Mouse (Mus musculus) CH12.LX (cell line): ENCODE measurements at regions not wholly inside any gene's neighbourhood (a gene's known extent, or its start where the extent isn't known, plus 50 kb on each side); places are given as distances from the start of the nearest gene placed in this dataset.

Experiments
- DNase-seq: peaks from one replicate; pipeline ENCODE4 v3.0.0-alpha.2; 2013; ENCODE audit errors: extremely low read depth
- H3K27ac ChIP-seq: 2 replicates; pipeline ENCODE4 v1.5.1; 2012; ENCODE audit warnings: low read depth, mild to moderate bottlenecking, control low read depth, moderate library complexity; ENCODE audit not compliant: insufficient read depth
- H3K27me3 ChIP-seq: replicated peaks from 2 replicates; pipeline ENCODE3; 2012; ENCODE audit warnings: inconsistent platforms
- H3K36me3 ChIP-seq, 2 experiments: replicated peaks in 1 of 2; 2 replicates each; pipeline versions ENCODE3 to v1.6.1; 2012; ENCODE audit warnings: inconsistent platforms in 1 of 2, low read length in 1 of 2, mild to moderate bottlenecking in 1 of 2, mixed read lengths in 1 of 2, moderate library complexity in 1 of 2; ENCODE audit not compliant: control insufficient read depth in 1 of 2, insufficient read depth in 1 of 2
- H3K4me1 ChIP-seq, 2 experiments: 2 replicates each; pipeline ENCODE4 v1.6.1; 2012; ENCODE audit warnings: inconsistent platforms in 1 of 2, moderate library complexity in 1 of 2; ENCODE audit not compliant: insufficient read depth in 2 of 2, control insufficient read depth in 1 of 2
- H3K4me2 ChIP-seq: 2 replicates; pipeline ENCODE4 v1.6.1; 2012; ENCODE audit warnings: low read depth, mild to moderate bottlenecking, control low read depth; ENCODE audit not compliant: poor library complexity, insufficient read depth, severe bottlenecking
- H3K4me3 ChIP-seq, 3 experiments: fragments of 150-350 bp in 1 of 3; sonication (generic) in 1 of 3; replicated peaks in 1 of 3; 2 replicates each; pipeline versions ENCODE3 to v1.5.1; 2011 to 2012; ENCODE audit warnings: low read depth in 2 of 3, low read length in 2 of 3, mild to moderate bottlenecking in 2 of 3, moderate library complexity in 2 of 3, control low read depth in 1 of 3, improper control_type of control experiment in 1 of 3, inconsistent platforms in 1 of 3, mixed read lengths in 1 of 3; ENCODE audit not compliant: poor library complexity in 1 of 3
- H3K79me2 ChIP-seq: replicated peaks from 2 replicates; pipeline ENCODE4 v1.6.1; 2012; ENCODE audit warnings: mild to moderate bottlenecking, moderate library complexity; ENCODE audit not compliant: control insufficient read depth, poor library complexity, insufficient read depth, severe bottlenecking; ENCODE audit errors: extremely low read depth
- H3K9ac ChIP-seq: 2 replicates; pipeline ENCODE4 v1.6.1; 2012; ENCODE audit warnings: low read depth, mild to moderate bottlenecking, control low read depth, moderate library complexity; ENCODE audit not compliant: insufficient read depth
- H3K9me3 ChIP-seq: replicated peaks from 2 replicates; pipeline ENCODE3; 2012; ENCODE audit warnings: low read length, inconsistent platforms, mixed read lengths
- CHD1 ChIP-seq: IDR thresholded peaks from 2 replicates; pipeline ENCODE4 v1.6.1; 2012; ENCODE audit warnings: low read depth, low read length, improper control_type of control experiment, inconsistent platforms
- CHD2 ChIP-seq: IDR thresholded peaks from 2 replicates; pipeline ENCODE4 v1.6.1; 2011; ENCODE audit warnings: low read length, improper control_type of control experiment
- CTCF ChIP-seq, 2 experiments: IDR thresholded peaks in 1 of 2; conservative IDR thresholded peaks in 1 of 2; 2 replicates each; pipeline ENCODE4 v1.5.1; 2011 to 2012; ENCODE audit warnings: low read depth in 2 of 2, low read length in 2 of 2, improper control_type of control experiment in 1 of 2, inconsistent platforms in 1 of 2, mild to moderate bottlenecking in 1 of 2, moderate library complexity in 1 of 2
- EP300 ChIP-seq: IDR thresholded peaks from 2 replicates; pipeline ENCODE4 v1.6.1; 2011; ENCODE audit warnings: low read length, improper control_type of control experiment
- ETS1 ChIP-seq: conservative IDR thresholded peaks from 2 replicates; pipeline ENCODE4 v1.6.1; 2012; ENCODE audit warnings: low read depth, mild to moderate bottlenecking, inconsistent platforms, low read length, improper control_type of control experiment, moderate library complexity
- GABPA ChIP-seq: IDR thresholded peaks from 2 replicates; pipeline ENCODE4 v1.6.1; 2012; ENCODE audit warnings: low read depth, low read length, improper control_type of control experiment, inconsistent platforms; ENCODE audit not compliant: insufficient replicate concordance
- HCFC1 ChIP-seq: IDR thresholded peaks from 2 replicates; pipeline ENCODE4 v1.6.1; 2012; ENCODE audit warnings: low read depth, mild to moderate bottlenecking, inconsistent platforms, low read length, improper control_type of control experiment
- IRF4 ChIP-seq: IDR thresholded peaks from 2 replicates; pipeline ENCODE4 v1.6.1; 2014; ENCODE audit warnings: low read depth, mild to moderate bottlenecking, inconsistent platforms, low read length, improper control_type of control experiment
- JUN ChIP-seq: IDR thresholded peaks from 2 replicates; pipeline ENCODE4 v1.6.1; 2011; ENCODE audit warnings: low read depth, mild to moderate bottlenecking, low read length, improper control_type of control experiment, moderate library complexity; ENCODE audit not compliant: insufficient read depth
- MEF2A ChIP-seq: IDR thresholded peaks from 2 replicates; pipeline ENCODE4 v1.6.1; 2014; ENCODE audit warnings: low read depth, mild to moderate bottlenecking, inconsistent platforms, low read length, improper control_type of control experiment, borderline replicate concordance
- POLR2AphosphoS2 ChIP-seq: IDR thresholded peaks from 2 replicates; pipeline ENCODE4 v1.6.1; 2011; ENCODE audit warnings: low read depth, low read length, improper control_type of control experiment
- RAD21 ChIP-seq: IDR thresholded peaks from 2 replicates; pipeline ENCODE4 v1.6.1; 2011; ENCODE audit warnings: low read depth, mild to moderate bottlenecking, low read length, improper control_type of control experiment, moderate library complexity
- RCOR1 ChIP-seq: conservative IDR thresholded peaks from 2 replicates; pipeline ENCODE4 v1.6.1; 2012; ENCODE audit warnings: low read depth, mild to moderate bottlenecking, inconsistent platforms, low read length, improper control_type of control experiment
- SIN3A ChIP-seq: IDR thresholded peaks from 2 replicates; pipeline ENCODE4 v1.6.1; 2012; ENCODE audit warnings: low read length, improper control_type of control experiment, inconsistent platforms
- TBP ChIP-seq: conservative IDR thresholded peaks from 2 replicates; pipeline ENCODE4 v1.6.1; 2011; ENCODE audit warnings: low read depth, low read length, improper control_type of control experiment
- TCF12 ChIP-seq: IDR thresholded peaks from 2 replicates; pipeline ENCODE4 v1.6.1; 2014; ENCODE audit warnings: low read depth, mild to moderate bottlenecking, inconsistent platforms, low read length, improper control_type of control experiment
- USF2 ChIP-seq: conservative IDR thresholded peaks from 2 replicates; pipeline ENCODE4 v1.6.1; 2011; ENCODE audit warnings: low read depth, low read length, improper control_type of control experiment
- ZC3H11A ChIP-seq: IDR thresholded peaks from 2 replicates; pipeline ENCODE4 v1.6.1; 2012; ENCODE audit warnings: low read depth, mild to moderate bottlenecking, inconsistent platforms, low read length, improper control_type of control experiment
- ZNF384 ChIP-seq: IDR thresholded peaks from 2 replicates; pipeline ENCODE4 v1.6.1; 2012; ENCODE audit warnings: low read depth, low read length, improper control_type of control experiment, inconsistent platforms
- dilution Hi-C: fragments of 300-500 bp; cut with MboI; formaldehyde crosslinking; loops from 2 replicates; pipeline ENCODE4 v1.14.3; 2020; ENCODE audit warnings: low sequenced_read_pairs; ENCODE audit not compliant: extremely low pct_unique_long_range_greater_than_20kb, extremely low pct_ligation_motif_present
- in situ Hi-C: fragments of 300-500 bp; cut with MboI; formaldehyde crosslinking; loops from 3 replicates; pipeline ENCODE4 v1.14.3; 2019; ENCODE audit warnings: low sequenced_read_pairs, low pct_ligation_motif_present, low pct_unique_long_range_greater_than_20kb, mixed read lengths

GRCm38 (mm10) chr19:56144221-56144620 is 142.7 kb upstream of the Habp2 start:
- Histone ChIP-seq H3K9me3 (peaks cover 16% of the 10 kb centered on the region), H3K36me3 (no peaks in the 10 kb centered on the region), H3K4me3 (no peak overlapping the region), H3K9ac (no peak overlapping the region), H3K27ac (no peak overlapping the region), H3K79me2 (no peaks in the 10 kb centered on the region), H3K4me1 (no peaks in the 10 kb centered on the region), H3K4me2 (no peak overlapping the region), H3K27me3 (peaks cover 57% of the 10 kb centered on the region)
- in situ Hi-C loops, result no loop called here
- dilution Hi-C loops, result no loop called here
- no peak for DNase-seq
- TF ChIP-seq TCF12 (no peak), CHD1 (no peak), CHD2 (no peak), TBP (no peak), ETS1 (no peak), RCOR1 (no peak)

GRCm38 (mm10) chr19:56157120-56157519 is 129.8 kb upstream of the Habp2 start:
- Histone ChIP-seq H3K9ac (no peak overlapping the region), H3K9me3 (peaks cover 6% of the 10 kb centered on the region), H3K27me3 (peaks cover 80% of the 10 kb centered on the region), H3K79me2 (no peaks in the 10 kb centered on the region), H3K27ac (no peak overlapping the region), H3K4me3 (no peak overlapping the region), H3K4me2 (no peak overlapping the region), H3K36me3 (no peaks in the 10 kb centered on the region), H3K4me1 (no peaks in the 10 kb centered on the region)
- no peak for TF ChIP-seq IRF4
- no peak for TF ChIP-seq MEF2A
- TF ChIP-seq ZNF384, result no peak
- no peak for TF ChIP-seq HCFC1
- no peak for TF ChIP-seq RAD21
- no peak for TF ChIP-seq SIN3A
- TF ChIP-seq USF2, result no peak
- no peak for TF ChIP-seq GABPA
- TF ChIP-seq POLR2AphosphoS2, result no peak
- TF ChIP-seq CTCF (conservative IDR thresholded peaks at IDR 0.05 in 1 of 2, IDR thresholded peaks at IDR 0.05 in 1 of 2; ENCODE audit: low read depth in 2 of 2, low read length in 2 of 2), result no peak
- TF ChIP-seq ZC3H11A, result no peak
- no peak for TF ChIP-seq JUN
- no peak for TF ChIP-seq EP300
- dilution Hi-C loops (no loop called here), in situ Hi-C loops (no loop called here)
- no peak for DNase-seq
